Mouse (Mus musculus) limb, embryonic 14.5 days (tissue): Measurements from ENCODE around the gene Dhdh. TPM values are rescaled to one million over a fixed set of nuclear protein-coding genes. Genes with fewer than 3 reads are reported as not detected.

Source experiments
- ATAC-seq: fragments of 200-750 bp; cut with Nextera tagmentation; 2 replicates; pipeline ENCODE4 v1.8.0; 2017; ENCODE audit warnings: low read depth, moderate number of reproducible peaks, moderate TSS enrichment; ENCODE audit not compliant: low FRiP score
- DNase-seq: peaks from one replicate; pipeline ENCODE4 v3.0.0-alpha.2; 2015; ENCODE audit warnings: low spot score
- H3K27ac ChIP-seq: fragments of 300-500 bp; sonication (generic); replicated peaks from 2 replicates; pipeline ENCODE4 v1.5.1; 2014; ENCODE audit warnings: low read depth, mild to moderate bottlenecking, low read length, moderate library complexity, mixed read lengths
- H3K27me3 ChIP-seq: fragments of 300-500 bp; sonication (generic); 2 replicates; pipeline ENCODE4 v1.6.1; 2014; ENCODE audit warnings: low read length, mixed read lengths; ENCODE audit not compliant: control insufficient read depth, insufficient read depth
- H3K36me3 ChIP-seq: fragments of 300-500 bp; sonication (generic); 2 replicates; pipeline ENCODE4 v1.6.1; 2014; ENCODE audit warnings: mild to moderate bottlenecking, low read length, moderate library complexity, mixed read lengths; ENCODE audit not compliant: control insufficient read depth, insufficient read depth
- H3K4me1 ChIP-seq: fragments of 300-500 bp; sonication (generic); 2 replicates; pipeline ENCODE4 v1.6.1; 2014; ENCODE audit warnings: antibody characterized with exemption, low read length, mixed read lengths; ENCODE audit not compliant: control insufficient read depth, insufficient read depth
- H3K4me2 ChIP-seq: fragments of 300-500 bp; sonication (generic); replicated peaks from 2 replicates; pipeline ENCODE4 v1.6.1; 2014; ENCODE audit warnings: low read depth, mild to moderate bottlenecking, low read length, moderate library complexity; ENCODE audit not compliant: severe bottlenecking
- H3K4me3 ChIP-seq: fragments of 300-500 bp; sonication (generic); replicated peaks from 2 replicates; pipeline ENCODE4 v1.5.1; 2014; ENCODE audit warnings: low read length
- H3K9ac ChIP-seq: fragments of 300-500 bp; sonication (generic); 2 replicates; pipeline ENCODE4 v1.6.1; 2014; ENCODE audit warnings: mild to moderate bottlenecking, low read depth, low read length, moderate library complexity; ENCODE audit not compliant: severe bottlenecking
- H3K9me3 ChIP-seq: fragments of 300-500 bp; sonication (generic); 2 replicates; pipeline ENCODE4 v1.6.1; 2016; ENCODE audit warnings: low read length; ENCODE audit not compliant: control insufficient read depth
- POLR2A ChIP-seq: fragments of 200-500 bp; IDR thresholded peaks from 2 replicates; pipeline ENCODE4 v1.8.0; 2012; ENCODE audit warnings: inconsistent platforms, mild to moderate bottlenecking, moderate library complexity, borderline replicate concordance; ENCODE audit not compliant: insufficient read depth, insufficient read length; ENCODE audit errors: extremely low read depth
- WGBS: fragments of 180-500 bp; shearing (Covaris S2); extraction: QIAGEN DNeasy Blood & Tissue Kit; methylation state at CpG from one replicate; pipeline ENCODE4 v1.1.7; 2014; 5-methylcytosine and 5-hydroxymethylcytosine counted together
- polyA plus RNA-seq, 2 experiments: library from polyadenylated mRNA; depleted of rRNA in 1 of 2; stranded (reverse) in 1 of 2; unstranded in 1 of 2; fragments of >200 nt; fragmentation: Nextera tagmentation in 1 of 2; extraction: Ambion mirVana in 1 of 2; gene quantifications; 2 replicates each; pipeline versions ENCODE4 v1.2.1 to v1.2.3; 2012 to 2014

Gene Dhdh
- polyA plus RNA-seq, 2 experiments: 2.0 to 2.9 TPM

- no peaks in the 10 kb centered on the region for H3K27me3 ChIP-seq
- 71% methylated on average over 10 of the region's 10 CpGs for WGBS
- H3K36me3 ChIP-seq: peaks cover 64% of the 10 kb centered on the region
- peak overlapping the region; percentile 67 for H3K9ac ChIP-seq
- no peak for DNase-seq
- no peak for ATAC-seq
- H3K4me1 ChIP-seq: peaks cover 32% of the 10 kb centered on the region
- no peak for TF ChIP-seq POLR2A
- H3K9me3 ChIP-seq: no peaks in the 10 kb centered on the region
- H3K4me2 ChIP-seq: peak overlapping the region; percentile 83
- peak overlapping the region; percentile 73 for H3K4me3 ChIP-seq
- H3K27ac ChIP-seq: peak overlapping the region; percentile 26; the same call in 1 of the 2 replicates
Observed at GRCm38 (mm10) chr7:45457204-45458060, 31.2 kb downstream of the Dhdh start.

DNA sequence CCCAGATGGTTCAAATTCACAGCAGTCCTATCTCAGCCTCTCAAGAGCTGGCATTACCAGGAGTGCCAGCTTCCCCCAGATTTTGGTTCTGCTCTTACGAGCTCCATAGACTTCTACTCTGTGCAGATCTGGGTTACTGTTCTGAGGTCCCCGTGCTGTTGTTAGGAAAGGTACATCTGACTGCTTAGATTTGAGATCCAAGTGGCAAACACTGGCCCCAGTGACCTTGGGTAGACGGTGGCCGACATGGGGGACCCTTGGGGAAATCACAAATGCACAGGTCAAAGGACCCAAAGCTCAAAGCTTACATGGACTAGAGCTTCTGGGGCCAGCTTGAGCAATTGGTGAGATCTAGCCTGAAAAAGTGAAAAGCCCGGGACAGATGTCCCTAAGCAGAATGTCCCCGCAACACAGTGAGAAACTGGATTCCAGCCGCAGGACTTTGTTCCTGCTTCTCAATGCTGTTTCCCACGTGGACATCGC, 31.8 kb downstream of the Dhdh start:
- no peak for ATAC-seq
- Histone ChIP-seq H3K4me1 (peaks cover 32% of the 10 kb centered on the region), H3K27me3 (no peaks in the 10 kb centered on the region), H3K36me3 (peaks cover 64% of the 10 kb centered on the region), H3K9me3 (no peaks in the 10 kb centered on the region), H3K4me3 (peak overlapping the region; percentile 73; the same call in 1 of the 2 replicates), H3K9ac (0 out of 2 replicates have a peak overlapping the region, but pooled peaks have one; percentile 67), H3K4me2 (peak overlapping the region; percentile 83; the same call in 1 of the 2 replicates), H3K27ac (0 out of 2 replicates have a peak overlapping the region, but pooled peaks have one; percentile 26)
- no peak for TF ChIP-seq POLR2A
- no peak for DNase-seq
- 50% methylated on average over 9 of the region's 9 CpGs for WGBS

DNA sequence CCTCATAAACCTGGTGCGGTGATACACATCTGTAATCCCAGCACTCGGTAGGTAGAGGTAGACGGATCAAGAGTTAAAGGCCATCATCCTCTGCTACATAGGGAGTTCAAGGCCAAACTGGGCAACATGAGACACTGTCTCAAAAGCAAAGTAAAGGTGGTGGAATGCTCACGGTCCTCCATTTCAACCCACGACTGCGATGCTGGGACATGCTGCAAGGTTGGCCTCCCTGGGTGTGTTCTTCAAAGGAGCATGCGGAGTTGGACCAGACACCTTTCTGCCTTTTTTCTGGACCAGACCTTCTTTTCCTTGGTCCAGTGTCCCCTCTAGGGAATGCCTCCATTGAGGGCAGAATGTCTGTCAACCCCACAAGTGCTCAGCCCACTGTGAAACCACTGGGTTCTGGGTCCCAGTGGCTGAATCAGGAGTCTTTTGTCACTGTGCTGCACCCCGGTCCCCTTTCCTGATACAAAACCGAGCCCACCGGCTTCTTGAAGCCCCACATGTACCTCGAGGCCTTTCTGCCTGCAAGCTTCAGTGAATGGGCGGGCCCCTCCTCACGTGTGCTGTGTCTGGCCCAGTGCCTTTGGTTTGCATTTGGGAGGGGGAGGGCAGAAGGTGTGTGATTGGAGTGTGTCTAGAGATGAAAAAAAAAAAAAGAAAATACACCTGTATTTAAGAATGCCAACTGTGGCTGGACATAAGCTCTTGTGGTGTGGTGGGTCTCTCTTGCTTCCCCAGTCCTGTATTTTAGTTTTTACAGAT, 32.5 kb downstream of the Dhdh start:
- Histone ChIP-seq H3K9ac (0 out of 2 replicates have a peak overlapping the region, but pooled peaks have one; percentile 67), H3K27ac (no peak overlapping the region), H3K27me3 (no peaks in the 10 kb centered on the region), H3K36me3 (peaks cover 62% of the 10 kb centered on the region), H3K4me3 (no peak overlapping the region), H3K4me2 (0 out of 2 replicates have a peak overlapping the region, but pooled peaks have one; percentile 83), H3K9me3 (no peaks in the 10 kb centered on the region), H3K4me1 (peaks cover 31% of the 10 kb centered on the region)
- ATAC-seq (no peak), DNase-seq (no peak)
- no peak for TF ChIP-seq POLR2A
- WGBS: 67% methylated on average over 13 of the region's 13 CpGs

GRCm38 (mm10) chr7:45454971-45455370, 33.6 kb downstream of the Dhdh start:
- ATAC-seq: no peak

More at GRCm38 (mm10) chr7:45454971-45455370, 33.6 kb downstream of the Dhdh start:
- 90% methylated on average over 15 of the region's 15 CpGs for WGBS
- Histone ChIP-seq H3K36me3 (peaks cover 62% of the 10 kb centered on the region), H3K9ac (no peak overlapping the region), H3K27ac (no peak overlapping the region), H3K4me1 (peaks cover 20% of the 10 kb centered on the region), H3K4me3 (no peak overlapping the region), H3K9me3 (no peaks in the 10 kb centered on the region), H3K4me2 (no peak overlapping the region), H3K27me3 (no peaks in the 10 kb centered on the region)
- no peak for DNase-seq
- no peak for TF ChIP-seq POLR2A
